Mouse (Mus musculus): Measurements from ENCODE around the gene Slit3.

DNA sequence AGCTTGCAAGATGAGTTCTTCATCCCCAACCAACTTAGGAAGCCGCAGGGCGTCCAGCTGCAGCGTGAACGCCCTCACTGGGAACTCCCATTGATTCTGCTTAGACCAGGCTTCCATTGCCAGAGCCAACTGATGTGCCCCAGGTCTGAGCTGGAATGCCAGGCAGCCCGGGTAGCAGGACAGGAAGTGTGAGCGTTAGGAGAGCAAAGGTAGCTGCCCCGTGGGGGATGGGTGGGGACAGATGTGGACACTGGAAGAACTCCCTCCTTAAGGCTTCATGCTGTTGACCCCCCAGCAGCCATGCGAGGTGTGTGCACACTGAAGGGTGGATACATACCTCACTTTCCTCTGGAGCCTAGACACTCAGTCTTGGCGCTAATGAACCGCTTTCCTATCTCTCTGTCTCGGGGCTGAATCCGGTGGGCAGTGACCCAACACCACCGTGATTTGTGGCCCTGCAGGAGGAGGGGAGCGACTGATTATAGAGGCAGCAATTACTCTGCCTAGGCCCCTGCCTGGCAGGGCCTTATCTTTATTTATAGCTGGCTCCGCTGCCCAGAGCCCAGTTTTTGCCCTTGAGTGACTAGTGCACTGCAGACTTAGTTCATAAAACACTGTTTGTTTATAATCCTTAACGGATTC, 157.2 kb downstream of the Slit3 start:
- TF ChIP-seq EP300 (IDR thresholded peaks at IDR 0.05; ENCODE audit: low read depth) (no peak), CTCF (IDR thresholded peaks at IDR 0.05; ENCODE audit: low read depth) (no peak)

All from liver, embryonic 14.5 days (tissue).